Mouse (Mus musculus) lung, adult 2 months (tissue): ENCODE results near the gene S100a3. TPM values are rescaled to one million over a fixed set of nuclear protein-coding genes. Genes with fewer than 3 reads are reported as not detected.

Experiments used
- DNase-seq: peaks from one replicate; pipeline ENCODE4 v3.0.0; 2022
- H3K4me1 ChIP-seq: fragments of 200-500 bp; 2 replicates; pipeline ENCODE4 v1.6.1; 2011; ENCODE audit warnings: low read length; ENCODE audit not compliant: control insufficient read depth, insufficient read depth
- H3K4me3 ChIP-seq: fragments of 200-500 bp; replicated peaks from 2 replicates; pipeline ENCODE3; 2011; ENCODE audit warnings: low read depth, mild to moderate bottlenecking, control low read depth, low read length; ENCODE audit errors: extremely low read depth
- CTCF ChIP-seq: fragments of 200-500 bp; IDR thresholded peaks from 2 replicates; pipeline ENCODE4 v1.5.1; 2011; ENCODE audit warnings: mild to moderate bottlenecking, low read length, control low read depth; ENCODE audit not compliant: insufficient read depth
- POLR2A ChIP-seq: fragments of 200-500 bp; IDR thresholded peaks from 2 replicates; pipeline ENCODE4 v1.6.1; 2011; ENCODE audit warnings: low read depth, mild to moderate bottlenecking, control low read depth, low read length, borderline replicate concordance; ENCODE audit errors: extremely low read depth
- WGBS: fragments of 180-500 bp; shearing (Covaris S2); methylation state at CpG from one replicate; pipeline ENCODE4 v1.1.7; 2018; 5-methylcytosine and 5-hydroxymethylcytosine counted together
- polyA plus RNA-seq: library from polyadenylated mRNA; depleted of rRNA; stranded (reverse); fragments of >200 nt; gene quantifications from 2 replicates; pipeline ENCODE4 v1.2.3, GENCODE M21; 2012

S100a3 gene
- polyA plus RNA-seq, 1 experiment, result 2.3 TPM

- Histone ChIP-seq H3K4me3 (no peak overlapping the region), H3K4me1 (peaks cover 12% of the 10 kb centered on the region)
- peak; percentile 88 for TF ChIP-seq CTCF
- no peak for TF ChIP-seq POLR2A
- peak; percentile 65 for DNase-seq
- 25% methylated on average over 5 of the region's 5 CpGs for WGBS
Measured at GRCm38 (mm10) chr3:90585595-90585994, 25.2 kb downstream of the S100a3 start.

GRCm38 (mm10) chr3:90586016-90586643 is 25.8 kb downstream of the S100a3 start:
- H3K4me1 ChIP-seq, result peaks cover 12% of the 10 kb centered on the region
- DNase-seq, result peak; percentile 39
- no peak for TF ChIP-seq POLR2A
- no peak for TF ChIP-seq CTCF
- H3K4me3 ChIP-seq, result no peak overlapping the region
- WGBS, result 77% methylated on average over 15 of the region's 15 CpGs

- peak; percentile 67 for DNase-seq
- Histone ChIP-seq H3K4me3 (no peak overlapping the region), H3K4me1 (peaks cover 12% of the 10 kb centered on the region)
- 0 out of 2 replicates have a peak, but pooled peaks have one; percentile 5 for TF ChIP-seq POLR2A
- no peak for TF ChIP-seq CTCF
- WGBS, result 29% methylated on average over 10 of the region's 10 CpGs
Measured at GRCm38 (mm10) chr3:90586906-90587305, 26.5 kb downstream of the S100a3 start.

- no peak overlapping the region for H3K4me3 ChIP-seq
- WGBS, result 72% methylated on average over 14 of the region's 14 CpGs
- peak; percentile 24 for DNase-seq
Measured at GRCm38 (mm10) chr3:90587361-90588101, 27.2 kb downstream of the S100a3 start.

GRCm38 (mm10) chr3:90589390-90589789 is 29.0 kb downstream of the S100a3 start:
- WGBS, result 51% methylated on average over 6 of the region's 6 CpGs
- Histone ChIP-seq H3K4me1 (peaks cover 12% of the 10 kb centered on the region), H3K4me3 (no peak overlapping the region)
- no peak for DNase-seq
- TF ChIP-seq POLR2A (no peak), CTCF (no peak)

More at GRCm38 (mm10) chr3:90587361-90588101, 27.2 kb downstream of the S100a3 start:
- TF ChIP-seq POLR2A (no peak), CTCF (no peak)
- peaks cover 12% of the 10 kb centered on the region for H3K4me1 ChIP-seq

- Histone ChIP-seq H3K4me1 (peaks cover 12% of the 10 kb centered on the region), H3K4me3 (no peak within 1 kb of the TSS)
- TF ChIP-seq CTCF (no peak), POLR2A (no peak)
- DNase-seq, result no peak
- WGBS, result 91% methylated on average over 8 of the region's 8 CpGs
Measured at GRCm38 (mm10) chr3:90589947-90590346, 29.6 kb downstream of the S100a3 start, which contains the start of gene S100a2. TSS of gene S100a2 (plus strand) at chr3:90590247.

GRCm38 (mm10) chr3:90594466-90594865 is 34.1 kb downstream of the S100a3 start:
- no peaks in the 10 kb centered on the region for H3K4me1 ChIP-seq
- H3K4me3 ChIP-seq, result no peak overlapping the region
- 83% methylated on average over 1 of the region's 1 CpGs for WGBS
- no peak for DNase-seq
- TF ChIP-seq CTCF, result no peak
- no peak for TF ChIP-seq POLR2A

GRCm38 (mm10) chr3:90595556-90595955 is 35.2 kb downstream of the S100a3 start:
- WGBS, result 67% methylated on average over 5 of the region's 5 CpGs
- Histone ChIP-seq H3K4me1 (no peaks in the 10 kb centered on the region), H3K4me3 (no peak overlapping the region)
- TF ChIP-seq POLR2A, result no peak
- no peak for TF ChIP-seq CTCF
- DNase-seq, result no peak

GRCm38 (mm10) chr3:90596810-90597209 is 36.4 kb downstream of the S100a3 start:
- Histone ChIP-seq H3K4me1 (no peaks in the 10 kb centered on the region), H3K4me3 (no peak overlapping the region)
- DNase-seq, result no peak
- no peak for TF ChIP-seq CTCF
- no peak for TF ChIP-seq POLR2A
- 89% methylated on average over 6 of the region's 6 CpGs for WGBS
